Mouse (Mus musculus): ENCODE results near the gene Rubcn. TPM values are rescaled to one million over a fixed set of nuclear protein-coding genes. Genes with fewer than 3 reads are reported as not detected.

Rubcn gene
- polyA plus RNA-seq, 1 experiment from 2014 or later = 29.2 TPM

- ATAC-seq = no peak
- WGBS = 77% methylated on average over 4 of the region's 4 CpGs
- no peaks in the 10 kb centered on the region for H3K9me3 ChIP-seq
- no peak overlapping the region for H3K4me2 ChIP-seq (replicated peaks)
- H3K4me1 ChIP-seq (replicated peaks) = peaks cover 25% of the 10 kb centered on the region
- no peak overlapping the region for H3K9ac ChIP-seq (replicated peaks)
- H3K27ac ChIP-seq = no peak overlapping the region
- no peaks in the 10 kb centered on the region for H3K27me3 ChIP-seq
- H3K4me3 ChIP-seq (replicated peaks) = no peak overlapping the region
- H3K36me3 ChIP-seq = peaks cover 12% of the 10 kb centered on the region; the same call in 1 of the 2 replicates
These were observed 12.2 kb downstream of the Rubcn start for GRCm38 (mm10) chr16:32865401-32865800.

GRCm38 (mm10) chr16:32861813-32862385, 15.7 kb downstream of the Rubcn start:
- H3K4me3 ChIP-seq (replicated peaks) = no peak overlapping the region
- 93% methylated on average over 3 of the region's 3 CpGs for WGBS
- peaks cover 16% of the 10 kb centered on the region; the same call in 1 of the 2 replicates for H3K36me3 ChIP-seq
- H3K27me3 ChIP-seq = no peaks in the 10 kb centered on the region
- no peaks in the 10 kb centered on the region for H3K9me3 ChIP-seq
- no peak overlapping the region for H3K27ac ChIP-seq
- no peak for ATAC-seq
- H3K4me2 ChIP-seq (replicated peaks) = no peak overlapping the region
- no peak overlapping the region for H3K9ac ChIP-seq (replicated peaks)
- H3K4me1 ChIP-seq (replicated peaks) = peaks cover 12% of the 10 kb centered on the region

- Histone ChIP-seq H3K4me1 (replicated peaks) (peaks cover 4% of the 10 kb centered on the region; the same call in 1 of the 2 replicates), H3K4me2 (replicated peaks) (no peak overlapping the region), H3K27ac (no peak overlapping the region), H3K9me3 (no peaks in the 10 kb centered on the region), H3K9ac (replicated peaks) (no peak overlapping the region), H3K27me3 (no peaks in the 10 kb centered on the region), H3K36me3 (peaks cover 26% of the 10 kb centered on the region), H3K4me3 (replicated peaks) (no peak overlapping the region)
- WGBS = 83% methylated on average over 12 of the region's 12 CpGs
- no peak for ATAC-seq
These were observed 18.6 kb downstream of the Rubcn start for GRCm38 (mm10) chr16:32858771-32859636.

- 87% methylated on average over 4 of the region's 4 CpGs for WGBS
- H3K36me3 ChIP-seq = peaks cover 30% of the 10 kb centered on the region
- H3K4me1 ChIP-seq (replicated peaks) = peaks cover 5% of the 10 kb centered on the region; the same call in 1 of the 2 replicates
- no peak for ATAC-seq
- H3K4me2 ChIP-seq (replicated peaks) = no peak overlapping the region
- no peaks in the 10 kb centered on the region for H3K9me3 ChIP-seq
- H3K9ac ChIP-seq (replicated peaks) = no peak overlapping the region
- H3K4me3 ChIP-seq (replicated peaks) = no peak overlapping the region
- no peak overlapping the region for H3K27ac ChIP-seq
- no peaks in the 10 kb centered on the region for H3K27me3 ChIP-seq
These were observed 19.2 kb downstream of the Rubcn start for GRCm38 (mm10) chr16:32858356-32858755.

- peaks cover 36% of the 10 kb centered on the region for H3K36me3 ChIP-seq
- ATAC-seq = no peak
- no peak overlapping the region for H3K9ac ChIP-seq (replicated peaks)
- no peaks in the 10 kb centered on the region for H3K27me3 ChIP-seq
- H3K27ac ChIP-seq = no peak overlapping the region
- 94% methylated on average over 3 of the region's 3 CpGs for WGBS
- H3K4me3 ChIP-seq (replicated peaks) = no peak overlapping the region
- H3K9me3 ChIP-seq = no peaks in the 10 kb centered on the region
- H3K4me1 ChIP-seq (replicated peaks) = peaks cover 5% of the 10 kb centered on the region; the same call in 1 of the 2 replicates
- no peak overlapping the region for H3K4me2 ChIP-seq (replicated peaks)
These were observed 20.8 kb downstream of the Rubcn start for GRCm38 (mm10) chr16:32856751-32857150.

- no peaks in the 10 kb centered on the region for H3K27me3 ChIP-seq
- no peak overlapping the region for H3K9ac ChIP-seq (replicated peaks)
- no peak overlapping the region for H3K27ac ChIP-seq
- H3K4me3 ChIP-seq (replicated peaks) = no peak overlapping the region
- H3K4me2 ChIP-seq (replicated peaks) = no peak overlapping the region
- WGBS = 81% methylated on average over 2 of the region's 2 CpGs
- H3K4me1 ChIP-seq (replicated peaks) = peaks cover 5% of the 10 kb centered on the region; the same call in 1 of the 2 replicates
- H3K36me3 ChIP-seq = peaks cover 34% of the 10 kb centered on the region
- no peak for ATAC-seq
- H3K9me3 ChIP-seq = no peaks in the 10 kb centered on the region
These were observed 23.5 kb downstream of the Rubcn start for GRCm38 (mm10) chr16:32854050-32854571.

- Histone ChIP-seq H3K9ac (replicated peaks) (no peak overlapping the region), H3K27me3 (no peaks in the 10 kb centered on the region), H3K9me3 (no peaks in the 10 kb centered on the region), H3K4me1 (replicated peaks) (peaks cover 5% of the 10 kb centered on the region; the same call in 1 of the 2 replicates), H3K4me2 (replicated peaks) (no peak overlapping the region), H3K27ac (no peak overlapping the region), H3K4me3 (replicated peaks) (no peak overlapping the region), H3K36me3 (peaks cover 39% of the 10 kb centered on the region)
- ATAC-seq = no peak
- 85% methylated on average over 13 of the region's 13 CpGs for WGBS
These were observed 24.0 kb downstream of the Rubcn start for GRCm38 (mm10) chr16:32853492-32854049.

GRCm38 (mm10) chr16:32849042-32849830, 28.3 kb downstream of the Rubcn start:
- H3K4me3 ChIP-seq (replicated peaks) = no peak overlapping the region
- no peak for ATAC-seq
- no peak overlapping the region for H3K4me2 ChIP-seq (replicated peaks)
- H3K4me1 ChIP-seq (replicated peaks) = peaks cover 3% of the 10 kb centered on the region; the same call in 1 of the 2 replicates
- peaks cover 66% of the 10 kb centered on the region for H3K36me3 ChIP-seq
- WGBS = 96% methylated on average over 11 of the region's 11 CpGs
- H3K9ac ChIP-seq (replicated peaks) = no peak overlapping the region
- H3K27me3 ChIP-seq = no peaks in the 10 kb centered on the region
- H3K9me3 ChIP-seq = no peaks in the 10 kb centered on the region
- H3K27ac ChIP-seq = no peak overlapping the region

- no peak overlapping the region for H3K4me2 ChIP-seq (replicated peaks)
- H3K27me3 ChIP-seq = no peaks in the 10 kb centered on the region
- H3K9ac ChIP-seq (replicated peaks) = no peak overlapping the region
- no peaks in the 10 kb centered on the region for H3K9me3 ChIP-seq
- no peak overlapping the region for H3K27ac ChIP-seq
- no peaks in the 10 kb centered on the region for H3K4me1 ChIP-seq (replicated peaks)
- WGBS = 88% methylated on average over 11 of the region's 11 CpGs
- no peak for ATAC-seq
- peaks cover 77% of the 10 kb centered on the region for H3K36me3 ChIP-seq
- no peak overlapping the region for H3K4me3 ChIP-seq (replicated peaks)
These were observed 30.5 kb downstream of the Rubcn start for GRCm38 (mm10) chr16:32847103-32847502.

GRCm38 (mm10) chr16:32831501-32831900, 46.1 kb downstream of the Rubcn start:
- no peaks in the 10 kb centered on the region for H3K27me3 ChIP-seq
- no peak overlapping the region for H3K4me2 ChIP-seq (replicated peaks)
- H3K9ac ChIP-seq (replicated peaks) = no peak overlapping the region
- H3K36me3 ChIP-seq = peaks cover 68% of the 10 kb centered on the region
- no peak for ATAC-seq
- 83% methylated on average over 4 of the region's 4 CpGs for WGBS
- H3K4me1 ChIP-seq (replicated peaks) = no peaks in the 10 kb centered on the region
- no peak overlapping the region for H3K27ac ChIP-seq
- H3K9me3 ChIP-seq = no peaks in the 10 kb centered on the region
- no peak overlapping the region for H3K4me3 ChIP-seq (replicated peaks)

- Histone ChIP-seq H3K4me2 (replicated peaks) (no peak overlapping the region), H3K4me3 (replicated peaks) (no peak overlapping the region), H3K9ac (replicated peaks) (no peak overlapping the region), H3K27ac (no peak overlapping the region), H3K9me3 (no peaks in the 10 kb centered on the region), H3K4me1 (replicated peaks) (no peaks in the 10 kb centered on the region), H3K27me3 (no peaks in the 10 kb centered on the region), H3K36me3 (peaks cover 72% of the 10 kb centered on the region)
- WGBS = 90% methylated on average over 11 of the region's 11 CpGs
- no peak for ATAC-seq
These were observed 48.5 kb downstream of the Rubcn start for GRCm38 (mm10) chr16:32829104-32829503.
